Mouse (Mus musculus) heart, embryonic 11.5 days (tissue): ENCODE measurements around the gene Atxn7l1. TPM values are rescaled to one million over a fixed set of nuclear protein-coding genes. Genes with fewer than 3 reads are reported as not detected.
A peak's percentile ranks its signal among the peaks of the same experiment; 100 is the strongest.

ENCODE experiments used
- ATAC-seq: fragments of 200-750 bp; cut with Nextera tagmentation; replicated peaks from 2 replicates; pipeline ENCODE4 v1.8.0; 2017; ENCODE audit warnings: moderate library complexity; ENCODE audit not compliant: insufficient number of reproducible peaks, low FRiP score, low TSS enrichment
- H3K27ac ChIP-seq: fragments of 300-500 bp; sonication (generic); 2 replicates; pipeline ENCODE4 v1.5.1; 2014; ENCODE audit warnings: mild to moderate bottlenecking, low read depth, low read length
- H3K27me3 ChIP-seq: fragments of 300-500 bp; sonication (generic); 2 replicates; pipeline ENCODE4 v1.6.1; 2014; ENCODE audit warnings: mild to moderate bottlenecking, low read length, mixed read lengths; ENCODE audit not compliant: control insufficient read depth, insufficient read depth
- H3K36me3 ChIP-seq: fragments of 300-500 bp; sonication (generic); 2 replicates; pipeline ENCODE4 v1.6.1; 2014; ENCODE audit warnings: mild to moderate bottlenecking, low read length, moderate library complexity, mixed read lengths; ENCODE audit not compliant: control insufficient read depth, insufficient read depth
- H3K4me1 ChIP-seq: fragments of 300-500 bp; sonication (generic); 2 replicates; pipeline ENCODE4 v1.6.1; 2014; ENCODE audit warnings: low read length; ENCODE audit not compliant: control insufficient read depth, insufficient read depth
- H3K4me2 ChIP-seq: fragments of 300-500 bp; sonication (generic); 2 replicates; pipeline ENCODE4 v1.6.1; 2014; ENCODE audit warnings: mild to moderate bottlenecking, moderate library complexity
- H3K4me3 ChIP-seq: fragments of 300-500 bp; sonication (generic); 2 replicates; pipeline ENCODE4 v1.5.1; 2014; ENCODE audit warnings: low read depth, low read length
- H3K9ac ChIP-seq: fragments of 300-500 bp; sonication (generic); 2 replicates; pipeline ENCODE4 v1.6.1; 2014; ENCODE audit warnings: mild to moderate bottlenecking, low read depth, low read length, moderate library complexity
- H3K9me3 ChIP-seq: fragments of 300-500 bp; sonication (generic); replicated peaks from 2 replicates; pipeline ENCODE4 v1.6.1; 2016; ENCODE audit warnings: low read length; ENCODE audit not compliant: control insufficient read depth
- WGBS: fragments of 180-500 bp; shearing (Covaris S2); extraction: QIAGEN DNeasy Blood & Tissue Kit; methylation state at CpG from one replicate; pipeline ENCODE4 v1.1.7; 2014; ENCODE audit not compliant: insufficient replicate concordance; 5-methylcytosine and 5-hydroxymethylcytosine counted together
- polyA plus RNA-seq: library from polyadenylated mRNA; unstranded; fragments of >200 nt; fragmentation: Nextera tagmentation; extraction: Ambion mirVana; gene quantifications from 2 replicates; pipeline ENCODE4 v1.2.1, GENCODE M21; 2014

Atxn7l1 gene
- polyA plus RNA-seq, 1 experiment from 2014 or later, result 15.6 TPM

- Histone ChIP-seq H3K9me3 (no peaks in the 10 kb centered on the region), H3K4me1 (peaks cover 21% of the 10 kb centered on the region), H3K4me3 (no peak overlapping the region), H3K4me2 (no peak overlapping the region), H3K27me3 (no peaks in the 10 kb centered on the region), H3K9ac (no peak overlapping the region), H3K36me3 (no peaks in the 10 kb centered on the region), H3K27ac (no peak overlapping the region)
- no peak for ATAC-seq
- WGBS, result 70% methylated on average over 11 of the region's 11 CpGs
Observed at GRCm38 (mm10) chr12:33236344-33237049, 89.0 kb downstream of the Atxn7l1 start.

- H3K4me2 ChIP-seq, result no peak overlapping the region
- H3K9me3 ChIP-seq, result no peaks in the 10 kb centered on the region
- ATAC-seq, result no peak
- H3K27me3 ChIP-seq, result no peaks in the 10 kb centered on the region
- H3K27ac ChIP-seq, result no peak overlapping the region
- H3K9ac ChIP-seq, result no peak overlapping the region
- peaks cover 24% of the 10 kb centered on the region for H3K4me1 ChIP-seq
- no peaks in the 10 kb centered on the region for H3K36me3 ChIP-seq
- H3K4me3 ChIP-seq, result no peak overlapping the region
- WGBS, result 53% methylated on average over 5 of the region's 5 CpGs
Observed at GRCm38 (mm10) chr12:33237108-33237507, 89.6 kb downstream of the Atxn7l1 start.

GRCm38 (mm10) chr12:33242679-33243078, 95.2 kb downstream of the Atxn7l1 start:
- Histone ChIP-seq H3K4me3 (no peak overlapping the region), H3K9me3 (no peaks in the 10 kb centered on the region), H3K9ac (no peak overlapping the region), H3K4me2 (no peak overlapping the region), H3K27ac (0 out of 2 replicates have a peak overlapping the region, but pooled peaks have one; percentile 1), H3K27me3 (no peaks in the 10 kb centered on the region), H3K36me3 (no peaks in the 10 kb centered on the region), H3K4me1 (peaks cover 36% of the 10 kb centered on the region)
- no peak for ATAC-seq
- WGBS, result 62% methylated on average over 8 of the region's 8 CpGs

- Histone ChIP-seq H3K4me2 (peak overlapping the region; percentile 52), H3K27me3 (no peaks in the 10 kb centered on the region), H3K36me3 (no peaks in the 10 kb centered on the region), H3K4me3 (no peak overlapping the region), H3K9me3 (no peaks in the 10 kb centered on the region), H3K27ac (no peak overlapping the region; the same call in 1 of the 2 replicates), H3K9ac (0 out of 2 replicates have a peak overlapping the region, but pooled peaks have one; percentile 16), H3K4me1 (peaks cover 36% of the 10 kb centered on the region)
- no peak for ATAC-seq
- 40% methylated on average over 15 of the region's 15 CpGs for WGBS
Observed at GRCm38 (mm10) chr12:33244132-33244875, 96.8 kb downstream of the Atxn7l1 start.

- no peak overlapping the region for H3K4me2 ChIP-seq
- H3K27me3 ChIP-seq, result no peaks in the 10 kb centered on the region
- no peak overlapping the region for H3K9ac ChIP-seq
- peaks cover 36% of the 10 kb centered on the region for H3K4me1 ChIP-seq
- 76% methylated on average over 4 of the region's 4 CpGs for WGBS
- no peak overlapping the region for H3K27ac ChIP-seq
- no peak for ATAC-seq
- no peaks in the 10 kb centered on the region for H3K9me3 ChIP-seq
- H3K4me3 ChIP-seq, result no peak overlapping the region
- no peaks in the 10 kb centered on the region for H3K36me3 ChIP-seq
Observed at GRCm38 (mm10) chr12:33245455-33245854, 98.0 kb downstream of the Atxn7l1 start.

GRCm38 (mm10) chr12:33246878-33247277, 99.4 kb downstream of the Atxn7l1 start:
- WGBS, result 78% methylated on average over 8 of the region's 8 CpGs
- Histone ChIP-seq H3K4me2 (no peak overlapping the region), H3K27me3 (no peaks in the 10 kb centered on the region), H3K4me1 (peaks cover 35% of the 10 kb centered on the region), H3K36me3 (no peaks in the 10 kb centered on the region), H3K27ac (no peak overlapping the region), H3K9ac (no peak overlapping the region), H3K9me3 (no peaks in the 10 kb centered on the region), H3K4me3 (no peak overlapping the region)
- no peak for ATAC-seq

- 89% methylated on average over 6 of the region's 6 CpGs for WGBS
- no peak overlapping the region for H3K9ac ChIP-seq
- no peak overlapping the region for H3K27ac ChIP-seq
- no peak for ATAC-seq
- peaks cover 22% of the 10 kb centered on the region for H3K4me1 ChIP-seq
- no peaks in the 10 kb centered on the region for H3K9me3 ChIP-seq
- H3K4me3 ChIP-seq, result no peak overlapping the region
- no peak overlapping the region for H3K4me2 ChIP-seq
- no peaks in the 10 kb centered on the region for H3K27me3 ChIP-seq
- no peaks in the 10 kb centered on the region for H3K36me3 ChIP-seq
Observed at GRCm38 (mm10) chr12:33250197-33250596, 102.7 kb downstream of the Atxn7l1 start.

GRCm38 (mm10) chr12:33251399-33251798, 103.9 kb downstream of the Atxn7l1 start:
- peaks cover 10% of the 10 kb centered on the region for H3K4me1 ChIP-seq
- no peaks in the 10 kb centered on the region for H3K36me3 ChIP-seq
- WGBS, result 86% methylated on average over 8 of the region's 8 CpGs
- no peak overlapping the region for H3K4me2 ChIP-seq
- no peak overlapping the region for H3K27ac ChIP-seq
- no peaks in the 10 kb centered on the region for H3K9me3 ChIP-seq
- H3K9ac ChIP-seq, result no peak overlapping the region
- no peak for ATAC-seq
- H3K4me3 ChIP-seq, result no peak overlapping the region
- H3K27me3 ChIP-seq, result no peaks in the 10 kb centered on the region
